Mouse (Mus musculus) induced T-regulatory cell, adult 2 months (primary cell): Measurements from ENCODE around the gene Gm28035.

Experiments used
- DNase-seq: peaks from one replicate; pipeline ENCODE4 v3.0.0-alpha.2; 2012; ENCODE audit warnings: low read depth

Gm28035 gene

DNA sequence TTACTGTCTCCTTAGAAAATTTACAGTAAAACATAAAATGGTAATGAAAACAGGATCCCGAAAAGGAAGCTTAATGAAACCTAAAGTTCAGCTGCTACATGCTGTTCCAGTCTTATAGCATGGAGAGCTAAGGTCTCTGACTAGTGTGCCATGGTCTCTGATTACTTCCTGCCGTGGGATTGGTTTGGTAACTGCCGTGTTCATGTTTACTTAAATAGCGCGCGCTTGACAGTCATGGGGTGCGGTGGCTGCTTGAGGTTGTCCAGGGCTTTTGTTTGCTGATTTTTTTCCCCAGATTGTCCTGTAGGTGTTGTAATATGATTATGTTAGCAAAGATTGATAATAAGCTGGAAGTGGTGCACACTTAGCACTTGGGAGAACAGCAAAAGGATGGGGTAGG is 65.7 kb downstream of the Gm28035 start:
- DNase-seq = no peak

DNA sequence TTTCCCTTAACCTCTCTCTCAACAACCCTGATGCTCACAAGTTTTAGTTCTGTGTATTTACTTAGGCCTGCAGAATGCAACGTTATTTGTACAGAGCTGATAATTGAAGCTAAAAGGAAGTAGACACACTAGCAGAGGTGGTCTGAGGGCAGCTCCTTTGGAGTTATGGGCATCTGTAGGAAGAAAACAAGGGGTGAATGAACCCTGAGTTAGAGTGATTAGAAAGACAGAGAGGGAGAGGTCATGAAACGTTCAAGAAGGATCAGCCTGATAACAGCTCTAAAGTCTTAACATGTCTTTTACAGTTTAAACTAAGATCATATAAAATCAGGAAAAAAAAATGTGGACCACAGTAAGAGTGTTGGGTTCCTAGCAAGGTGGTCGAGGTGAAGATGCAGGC is 69.0 kb downstream of the Gm28035 start:
- no peak for DNase-seq

DNA sequence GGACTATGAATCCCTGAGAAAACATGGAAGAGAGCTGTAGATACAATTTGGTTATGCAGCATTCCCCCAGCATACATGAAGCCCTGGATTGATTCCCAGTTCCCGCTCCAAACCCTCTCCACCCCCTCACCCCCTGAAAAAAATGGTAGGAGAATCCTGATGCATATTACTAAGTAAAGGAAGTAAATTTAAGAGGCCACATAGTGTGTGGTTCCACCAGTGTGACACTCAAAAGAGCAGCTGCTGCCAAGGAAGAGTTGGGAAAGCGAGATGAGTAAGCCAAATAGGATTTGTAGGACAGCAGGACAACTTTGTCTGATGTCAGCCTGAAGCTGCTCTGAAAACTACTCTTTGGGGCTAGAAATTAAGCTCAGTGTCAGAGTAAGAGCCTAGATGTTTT is 71.1 kb downstream of the Gm28035 start:
- DNase-seq = no peak

DNA sequence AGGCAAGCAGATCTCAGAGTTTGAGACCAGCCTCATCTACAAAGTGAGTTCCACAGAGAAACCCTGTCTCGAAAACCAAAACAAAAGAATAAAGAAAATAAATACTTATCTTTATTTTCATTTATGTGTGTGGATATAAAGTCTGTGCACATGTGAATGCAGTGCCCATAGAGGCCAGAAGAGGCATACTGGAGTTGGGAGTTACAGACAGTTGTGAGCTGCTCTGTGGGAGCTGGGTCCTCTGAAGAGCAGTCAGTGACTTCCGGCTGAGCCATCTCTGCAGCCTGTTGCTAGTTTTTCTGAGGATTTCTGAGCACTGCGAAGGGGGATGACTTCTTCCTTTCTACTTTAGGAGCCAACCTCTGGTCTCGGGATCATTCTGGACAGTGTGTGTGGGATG is 75.8 kb downstream of the Gm28035 start:
- DNase-seq = no peak

DNA sequence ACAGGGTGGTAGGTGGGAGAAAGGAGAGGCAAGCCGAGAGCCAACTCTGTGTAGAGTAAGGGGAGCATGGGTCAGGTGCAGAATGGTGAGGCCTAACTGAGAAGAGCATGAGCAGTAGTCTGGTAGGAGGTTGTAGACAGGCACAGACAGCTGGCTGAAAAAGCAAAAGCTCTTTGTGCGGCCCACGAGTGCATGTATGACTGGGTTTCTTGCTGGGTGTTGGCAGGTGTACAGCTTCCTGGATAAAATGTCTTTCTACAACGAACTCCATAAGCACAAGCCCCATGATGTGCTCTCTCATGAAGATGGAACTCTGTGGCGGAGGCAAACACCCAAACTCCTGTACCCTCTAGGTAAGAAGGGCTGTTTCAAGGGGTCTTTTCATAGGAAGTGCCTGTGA is 76.6 kb downstream of the Gm28035 start:
- no peak for DNase-seq

DNA sequence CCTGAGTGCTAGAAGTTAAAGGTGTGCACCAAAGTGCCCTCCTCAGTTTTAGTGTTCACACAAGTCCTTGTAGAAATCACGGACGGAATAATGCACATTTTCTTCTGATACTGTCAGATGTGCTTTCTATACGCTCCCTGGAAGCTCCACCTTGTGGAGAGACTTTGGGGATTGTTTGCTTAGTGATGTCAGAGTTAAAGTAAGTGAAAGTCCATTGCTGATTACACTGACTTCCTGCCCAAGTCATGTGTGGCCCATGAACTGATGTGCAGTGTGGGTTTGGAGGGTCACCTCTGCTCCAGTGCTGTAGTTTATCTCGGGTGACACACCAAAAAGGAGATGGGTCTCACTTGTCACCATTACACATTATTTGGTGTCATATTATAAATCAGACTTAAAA is 78.9 kb downstream of the Gm28035 start:
- DNase-seq = no peak

DNA sequence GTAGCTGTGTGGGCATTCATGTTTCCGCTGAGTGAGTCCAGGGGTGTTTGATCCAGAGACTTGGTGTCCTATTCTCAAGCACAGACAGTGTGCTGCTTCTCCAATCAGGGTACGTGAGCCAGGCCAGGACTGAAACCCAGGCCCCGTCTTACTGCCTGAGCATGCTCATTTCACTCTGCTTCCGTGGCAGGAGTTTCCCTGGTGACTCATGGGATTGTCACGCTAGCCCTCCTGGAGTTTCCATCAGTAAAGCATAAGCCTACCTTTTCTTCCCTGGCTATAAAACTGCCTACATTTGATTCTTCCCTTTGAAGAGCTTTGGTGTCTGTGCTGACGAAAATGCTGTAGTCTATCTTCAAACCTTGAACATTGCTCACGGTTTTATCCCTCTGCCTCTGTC is 82.7 kb downstream of the Gm28035 start:
- DNase-seq = no peak

DNA sequence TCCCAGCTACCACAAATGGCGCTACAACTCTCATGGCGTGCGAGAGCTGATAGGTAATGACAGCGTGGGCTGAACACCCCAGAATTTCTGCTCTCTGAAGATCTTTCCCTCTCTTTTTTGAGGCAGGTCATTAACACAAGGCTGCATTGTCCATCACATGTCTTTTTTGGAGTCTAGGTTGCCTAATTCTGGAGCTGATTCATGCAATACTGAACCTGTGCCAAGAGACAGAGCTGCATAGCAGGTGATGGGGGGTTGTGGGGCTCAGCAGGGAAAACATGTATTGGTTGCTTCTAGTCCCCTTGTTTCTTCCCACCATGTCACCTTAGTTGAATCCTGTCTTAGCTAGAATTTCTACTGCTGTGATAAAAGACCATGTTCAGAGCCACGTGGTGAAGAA is 84.9 kb downstream of the Gm28035 start:
- no peak for DNase-seq

DNA sequence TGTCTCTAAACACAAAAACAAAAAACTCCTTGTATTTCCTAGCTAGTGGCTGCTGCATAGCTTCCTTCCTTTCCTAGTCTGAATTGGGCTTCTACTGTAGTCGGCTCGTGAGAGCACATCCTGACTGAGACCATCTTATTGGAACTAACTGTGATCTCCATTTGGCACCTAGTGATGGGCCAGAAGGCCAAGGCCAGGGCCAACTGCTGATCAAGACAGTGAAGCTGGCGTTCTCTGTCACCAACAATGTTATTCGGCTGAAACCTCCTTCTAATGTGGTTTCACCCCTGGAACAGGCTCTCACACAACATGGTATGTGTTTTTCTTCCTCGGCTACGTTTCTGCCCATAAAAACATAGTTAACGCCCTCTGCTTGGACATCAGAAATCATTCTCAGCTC is 86.9 kb downstream of the Gm28035 start:
- DNase-seq = no peak

DNA sequence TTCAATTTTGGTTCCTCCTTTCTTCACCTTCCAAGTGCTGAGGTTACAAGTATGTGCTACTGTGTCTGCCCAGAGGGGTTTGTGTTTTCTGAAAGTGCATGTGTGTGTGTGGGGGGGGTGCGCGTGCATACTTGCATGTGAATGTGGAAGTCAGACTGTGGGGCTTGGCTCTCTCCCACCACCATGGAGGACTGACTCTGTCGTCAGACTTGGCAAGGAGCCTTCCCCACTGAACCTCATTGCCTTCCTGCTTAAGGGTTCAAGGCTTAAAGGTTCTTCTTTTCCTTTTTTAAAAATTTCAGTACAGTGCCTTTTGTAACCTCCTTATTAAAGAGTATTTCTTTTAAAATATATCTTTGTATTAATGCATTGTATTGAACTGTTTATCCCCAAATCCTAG is 88.4 kb downstream of the Gm28035 start:
- DNase-seq = no peak
